Mouse (Mus musculus) A20 (cell line): ENCODE results near the gene Acot13.
A peak's percentile ranks its signal among the peaks of the same experiment; 100 is the strongest.
"Not testable (repeated sequence)": the region's sequence is repeated elsewhere in the genome, so short reads cannot be mapped to it uniquely, and the experiment has no call there.

ENCODE experiments used
- DNase-seq: peaks from one replicate; pipeline ENCODE4 v3.0.0-alpha.2; 2011; ENCODE audit warnings: low read depth, low spot score

Gene Acot13

DNA sequence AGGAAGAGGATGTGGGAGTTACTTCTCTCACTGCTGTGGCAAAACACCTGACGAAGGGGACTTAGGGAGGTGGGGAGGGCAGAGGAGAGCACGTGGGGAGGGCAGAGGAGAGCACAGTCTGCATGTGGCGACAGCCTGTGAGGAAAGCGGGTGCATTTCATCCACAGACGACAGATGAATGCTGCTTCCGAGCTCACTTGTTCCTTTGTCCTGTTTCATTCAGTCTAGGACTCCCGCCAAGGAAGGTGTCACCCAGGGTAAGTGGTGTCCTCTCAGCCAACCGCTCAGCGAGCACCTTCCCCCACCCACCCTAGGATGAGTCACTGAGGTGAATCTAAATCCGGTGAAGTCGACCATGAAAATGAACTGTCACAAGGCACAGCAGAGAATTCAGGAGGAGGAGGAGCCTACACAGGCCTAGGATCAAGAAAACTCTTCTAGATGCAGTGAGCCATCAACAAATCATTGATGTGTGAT lies 45.3 kb downstream of the Acot13 start:
- peak; percentile 81 for DNase-seq

DNA sequence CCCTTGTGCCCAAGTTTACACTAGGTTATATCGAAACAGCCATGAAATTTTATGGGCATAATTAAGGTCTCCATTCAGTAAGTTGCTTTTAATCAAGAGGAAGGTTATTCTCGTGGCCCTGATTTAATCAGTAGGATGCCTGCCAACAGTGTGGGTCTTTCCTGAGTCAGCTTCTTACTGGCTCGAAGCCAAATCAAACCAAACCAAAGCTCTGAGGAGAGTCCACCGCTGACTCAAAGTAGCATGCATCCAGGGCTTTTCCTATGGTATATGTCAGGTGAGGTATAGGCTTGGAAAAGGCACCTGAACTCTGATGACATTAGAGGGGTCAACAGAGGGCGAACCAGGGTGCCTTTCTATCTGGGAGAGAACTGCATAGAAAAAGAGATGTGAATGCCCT lies 49.4 kb downstream of the Acot13 start:
- DNase-seq: no peak

DNA sequence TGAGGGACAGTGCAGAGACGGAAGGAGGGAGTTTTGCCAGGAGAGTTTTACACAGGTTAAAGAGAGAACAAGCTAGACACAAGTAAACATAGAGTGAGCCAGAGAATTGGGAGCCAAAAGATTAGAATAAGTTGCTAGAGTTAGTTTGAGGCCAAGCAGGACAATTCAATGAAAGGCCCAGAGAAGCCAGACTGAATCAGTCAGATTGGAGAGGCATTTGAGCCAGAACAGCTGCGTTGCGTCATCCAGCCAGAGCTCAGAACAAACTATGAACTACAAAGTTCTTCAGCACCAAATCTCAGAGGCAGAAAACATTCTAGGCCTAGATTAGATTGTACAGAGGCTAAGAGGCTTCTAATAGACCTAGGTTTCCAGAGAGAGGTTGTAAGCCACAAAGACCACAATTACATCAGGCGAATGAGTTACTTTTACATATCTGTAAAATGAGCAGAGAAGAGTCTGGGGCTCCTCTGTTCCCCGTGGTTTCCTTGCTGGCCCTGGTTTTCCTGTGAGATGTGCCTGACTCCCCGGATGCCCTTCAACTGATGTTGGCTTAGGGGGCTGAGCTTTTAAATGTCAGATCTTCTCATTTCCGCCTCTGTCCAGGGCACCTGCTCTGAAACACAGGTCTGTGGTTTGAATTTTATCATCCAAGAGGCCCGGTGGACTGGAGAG lies 52.5 kb downstream of the Acot13 start:
- DNase-seq: no peak

DNA sequence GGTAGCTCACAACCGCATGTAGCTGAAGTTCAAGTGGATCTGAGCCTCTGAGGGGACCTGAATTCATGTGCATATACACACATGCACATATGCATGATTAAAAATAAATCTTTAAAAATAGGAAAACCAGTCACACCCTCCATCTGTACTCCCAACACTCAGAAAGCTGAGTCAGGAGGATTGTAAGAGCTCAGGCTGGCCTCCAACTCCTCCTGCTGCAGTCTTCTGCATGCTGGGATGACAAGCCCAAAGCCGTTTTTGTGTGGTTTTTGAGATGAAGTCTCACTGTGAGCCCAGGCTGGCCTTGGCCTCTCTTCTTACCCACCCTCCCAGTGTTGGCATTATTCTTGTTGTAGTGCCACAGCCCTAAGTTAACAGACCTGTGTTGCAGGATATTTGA lies 53.3 kb downstream of the Acot13 start:
- DNase-seq: no peak

DNA sequence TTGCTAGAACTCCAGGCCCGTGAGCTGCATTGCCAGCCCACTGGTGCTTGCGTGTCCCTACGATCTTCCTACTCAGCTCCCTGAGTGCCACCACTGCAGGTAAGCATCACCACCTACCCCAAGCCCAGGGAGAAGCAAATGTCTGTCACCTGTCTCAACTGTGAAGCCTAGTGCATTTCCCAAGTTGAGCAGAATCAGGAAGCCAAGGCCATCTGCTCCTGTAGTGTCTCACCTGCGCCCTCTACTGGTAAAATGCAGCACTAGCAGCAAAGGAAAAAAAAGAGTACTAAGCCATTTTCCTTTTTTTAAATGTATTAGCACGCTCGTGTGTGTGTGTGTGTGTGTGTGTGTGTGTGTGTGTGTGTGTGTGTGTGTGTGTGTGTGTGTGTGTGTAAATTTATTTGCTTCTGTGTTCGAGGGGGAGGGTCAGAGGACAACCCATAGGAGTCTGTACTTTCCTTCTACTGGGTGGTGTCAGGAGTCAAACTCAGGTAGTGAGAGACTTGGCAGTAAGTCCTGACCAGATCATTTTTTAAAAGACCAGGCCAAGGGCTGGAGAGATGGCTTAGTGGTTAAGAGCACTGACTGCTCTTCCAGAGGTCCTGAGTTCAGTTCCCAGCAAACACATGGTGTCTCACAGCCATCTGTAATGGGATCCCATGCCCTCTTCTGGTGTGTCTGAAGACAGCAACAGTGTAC lies 55.0 kb downstream of the Acot13 start:
- DNase-seq: peak; percentile 85

DNA sequence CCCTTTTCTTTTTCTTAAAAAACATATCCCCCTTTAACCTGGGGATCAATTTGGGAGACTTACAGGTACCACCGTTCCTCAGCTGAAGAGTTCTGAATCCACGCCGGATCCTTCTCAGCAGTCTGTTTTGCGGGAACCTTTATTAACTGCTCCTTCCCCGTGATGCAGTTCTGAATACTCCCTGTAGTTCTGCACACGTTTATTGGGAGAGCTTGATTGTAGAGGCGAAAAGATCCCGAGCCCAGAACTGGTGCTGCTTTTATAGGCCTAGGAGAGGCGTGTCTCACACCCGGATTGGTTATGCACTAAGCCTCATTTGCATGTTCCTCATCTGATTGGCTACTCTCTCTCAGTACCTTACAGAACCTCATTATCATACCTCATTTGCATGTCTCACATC lies 59.9 kb downstream of the Acot13 start:
- DNase-seq: not testable (repeated sequence)
